Mouse (Mus musculus) C2C12 (cell line): ENCODE results near the gene Ptpn22.

Source experiments
- CEBPB ChIP-seq: IDR thresholded peaks from one replicate; pipeline ENCODE4 v1.6.1; 2011; ENCODE audit warnings: low read depth, mild to moderate bottlenecking, control low read depth, moderate library complexity
- CTCF ChIP-seq: IDR thresholded peaks from one replicate; pipeline ENCODE4 v1.5.1; 2011; ENCODE audit not compliant: control insufficient read depth, insufficient read depth, insufficient read length
- FOSL1 ChIP-seq: IDR thresholded peaks from one replicate; pipeline ENCODE4 v1.8.0; 2011; ENCODE audit warnings: mild to moderate bottlenecking, low read length; ENCODE audit not compliant: poor library complexity, insufficient read depth, severe bottlenecking
- MAX ChIP-seq: IDR thresholded peaks from one replicate; pipeline ENCODE4 v1.6.1; 2011; ENCODE audit warnings: mild to moderate bottlenecking, control low read depth
- MYOG ChIP-seq: IDR thresholded peaks from one replicate; pipeline ENCODE4 v1.6.1; 2011; ENCODE audit not compliant: control insufficient read depth, insufficient read length; ENCODE audit errors: extremely low read depth
- USF1 ChIP-seq: IDR thresholded peaks from one replicate; pipeline ENCODE4 v1.6.1; 2011; ENCODE audit warnings: low read depth, mild to moderate bottlenecking, control low read depth, moderate library complexity

- TF ChIP-seq CTCF (no peak), MYOG (no peak), MAX (no peak), USF1 (no peak), CEBPB (no peak), FOSL1 (no peak)
Measured at GRCm38 (mm10) chr3:103809799-103810150, 49.8 kb upstream of the Ptpn22 start.
